Mouse (Mus musculus) stomach, postnatal 0 days (tissue): ENCODE results near the gene Cdc14a. TPM values are rescaled to one million over a fixed set of nuclear protein-coding genes. Genes with fewer than 3 reads are reported as not detected.
A peak's percentile ranks its signal among the peaks of the same experiment; 100 is the strongest.

Experiments used
- ATAC-seq: fragments of 200-750 bp; cut with Nextera tagmentation; 2 replicates; pipeline ENCODE4 v1.8.0; 2017; ENCODE audit not compliant: low FRiP score, low TSS enrichment
- DNase-seq: peaks from one replicate; pipeline ENCODE4 v3.0.0-alpha.2; 2016; ENCODE audit warnings: low spot score
- H3K27ac ChIP-seq: fragments of 300-500 bp; sonication (generic); replicated peaks from 2 replicates; pipeline ENCODE4 v1.5.1; 2014; ENCODE audit warnings: mild to moderate bottlenecking, control low read depth
- H3K27me3 ChIP-seq: fragments of 300-500 bp; sonication (generic); 2 replicates; pipeline ENCODE4 v1.6.1; 2014; ENCODE audit warnings: low read length; ENCODE audit not compliant: control insufficient read depth, insufficient read depth
- H3K36me3 ChIP-seq: fragments of 300-500 bp; sonication (generic); 2 replicates; pipeline ENCODE4 v1.6.1; 2014; ENCODE audit warnings: low read length, mixed read lengths; ENCODE audit not compliant: control insufficient read depth, insufficient read depth
- H3K4me1 ChIP-seq: fragments of 300-500 bp; sonication (generic); replicated peaks from 2 replicates; pipeline ENCODE4 v1.6.1; 2014; ENCODE audit warnings: antibody characterized with exemption; ENCODE audit not compliant: control insufficient read depth, insufficient read depth
- H3K4me2 ChIP-seq: fragments of 300-500 bp; sonication (generic); replicated peaks from 2 replicates; pipeline ENCODE4 v1.6.1; 2014; ENCODE audit warnings: low read depth, mild to moderate bottlenecking, control low read depth, moderate library complexity
- H3K4me3 ChIP-seq: fragments of 300-500 bp; sonication (generic); 2 replicates; pipeline ENCODE4 v1.5.1; 2014; ENCODE audit warnings: low read depth, low read length, control low read depth
- H3K9ac ChIP-seq: fragments of 300-500 bp; sonication (generic); 2 replicates; pipeline ENCODE4 v1.6.1; 2014; ENCODE audit warnings: mild to moderate bottlenecking, low read length, control low read depth, mixed read lengths
- H3K9me3 ChIP-seq: fragments of 300-500 bp; sonication (generic); 2 replicates; pipeline ENCODE4 v1.6.1; 2016; ENCODE audit warnings: low read length; ENCODE audit not compliant: control insufficient read depth
- CTCF ChIP-seq: IDR thresholded peaks from 2 replicates; pipeline ENCODE4 v1.5.1; 2016; ENCODE audit warnings: antibody characterized with exemption, low read depth, mild to moderate bottlenecking, moderate library complexity
- EP300 ChIP-seq: optimal IDR thresholded peaks from 2 replicates; pipeline ENCODE3; 2016; ENCODE audit warnings: antibody characterized with exemption
- WGBS: fragments of 180-500 bp; shearing (Covaris S2); extraction: QIAGEN DNeasy Blood & Tissue Kit; methylation state at CpG from one replicate; pipeline ENCODE4 v1.1.7; 2014; 5-methylcytosine and 5-hydroxymethylcytosine counted together
- polyA plus RNA-seq: library from polyadenylated mRNA; unstranded; fragments of >200 nt; fragmentation: Nextera tagmentation; extraction: Ambion mirVana; gene quantifications from 2 replicates; pipeline ENCODE4 v1.2.1, GENCODE M21; 2015

Cdc14a gene
- polyA plus RNA-seq, 1 experiment from 2014 or later: 4.6 TPM

- H3K36me3 ChIP-seq: no peaks in the 10 kb centered on the region
- no peak overlapping the region for H3K27ac ChIP-seq
- H3K4me3 ChIP-seq: no peak overlapping the region
- no peak overlapping the region for H3K9ac ChIP-seq
- DNase-seq: no peak
- 77% methylated on average over 2 of the region's 2 CpGs for WGBS
- TF ChIP-seq CTCF (no peak), EP300 (no peak)
- peaks cover 11% of the 10 kb centered on the region for H3K27me3 ChIP-seq
- peaks cover 4% of the 10 kb centered on the region for H3K4me1 ChIP-seq
- ATAC-seq: no peak
- H3K9me3 ChIP-seq: no peaks in the 10 kb centered on the region
- H3K4me2 ChIP-seq: no peak overlapping the region
Observed at GRCm38 (mm10) chr3:116249026-116249425, 174.8 kb downstream of the Cdc14a start.

- Histone ChIP-seq H3K9ac (no peak overlapping the region), H3K36me3 (no peaks in the 10 kb centered on the region), H3K4me1 (no peaks in the 10 kb centered on the region), H3K4me3 (no peak overlapping the region), H3K27ac (no peak overlapping the region), H3K4me2 (no peak overlapping the region), H3K9me3 (no peaks in the 10 kb centered on the region), H3K27me3 (no peaks in the 10 kb centered on the region)
- WGBS: 51% methylated on average over 6 of the region's 6 CpGs
- TF ChIP-seq CTCF: no peak
- no peak for TF ChIP-seq EP300
- DNase-seq (no peak), ATAC-seq (no peak)
Observed at GRCm38 (mm10) chr3:116244476-116244875, 179.4 kb downstream of the Cdc14a start.

GRCm38 (mm10) chr3:116242685-116243084, 181.1 kb downstream of the Cdc14a start:
- H3K27me3 ChIP-seq: no peaks in the 10 kb centered on the region
- no peak for DNase-seq
- H3K27ac ChIP-seq: no peak overlapping the region
- ATAC-seq: no peak
- no peaks in the 10 kb centered on the region for H3K4me1 ChIP-seq
- no peaks in the 10 kb centered on the region for H3K9me3 ChIP-seq
- no peaks in the 10 kb centered on the region for H3K36me3 ChIP-seq
- TF ChIP-seq CTCF: no peak
- TF ChIP-seq EP300: no peak
- H3K4me2 ChIP-seq: no peak overlapping the region
- 83% methylated on average over 9 of the region's 9 CpGs for WGBS
- no peak overlapping the region for H3K9ac ChIP-seq
- no peak overlapping the region for H3K4me3 ChIP-seq

GRCm38 (mm10) chr3:116237527-116237926, 186.3 kb downstream of the Cdc14a start:
- TF ChIP-seq CTCF: peak; percentile 53
- no peak for TF ChIP-seq EP300
- WGBS: 90% methylated on average over 5 of the region's 5 CpGs

GRCm38 (mm10) chr3:116236856-116237255, 187.0 kb downstream of the Cdc14a start:
- Histone ChIP-seq H3K4me3 (no peak overlapping the region), H3K27me3 (no peaks in the 10 kb centered on the region), H3K36me3 (no peaks in the 10 kb centered on the region), H3K4me1 (no peaks in the 10 kb centered on the region), H3K4me2 (no peak overlapping the region), H3K27ac (no peak overlapping the region), H3K9me3 (no peaks in the 10 kb centered on the region), H3K9ac (no peak overlapping the region)
- no peak for DNase-seq
- no peak for ATAC-seq
- 73% methylated on average over 4 of the region's 4 CpGs for WGBS
- TF ChIP-seq CTCF (no peak), EP300 (no peak)

More at GRCm38 (mm10) chr3:116237527-116237926, 186.3 kb downstream of the Cdc14a start:
- no peaks in the 10 kb centered on the region for H3K9me3 ChIP-seq
- H3K27me3 ChIP-seq: no peaks in the 10 kb centered on the region
- H3K27ac ChIP-seq: no peak overlapping the region
- no peak overlapping the region for H3K4me2 ChIP-seq
- no peaks in the 10 kb centered on the region for H3K4me1 ChIP-seq
- no peak overlapping the region for H3K9ac ChIP-seq
- H3K36me3 ChIP-seq: no peaks in the 10 kb centered on the region
- DNase-seq (no peak), ATAC-seq (no peak)
- no peak overlapping the region for H3K4me3 ChIP-seq

- Histone ChIP-seq H3K4me2 (no peak overlapping the region), H3K9ac (no peak overlapping the region), H3K4me1 (no peaks in the 10 kb centered on the region), H3K27me3 (no peaks in the 10 kb centered on the region), H3K36me3 (no peaks in the 10 kb centered on the region), H3K9me3 (no peaks in the 10 kb centered on the region), H3K4me3 (no peak overlapping the region), H3K27ac (no peak overlapping the region)
- no peak for ATAC-seq
- 81% methylated on average over 3 of the region's 3 CpGs for WGBS
- TF ChIP-seq EP300 (no peak), CTCF (no peak)
- no peak for DNase-seq
Observed at GRCm38 (mm10) chr3:116233515-116233914, 190.3 kb downstream of the Cdc14a start.
